Mouse (Mus musculus): ENCODE results near the gene Ankrd50. TPM values are rescaled to one million over a fixed set of nuclear protein-coding genes. Genes with fewer than 3 reads are reported as not detected.
A peak's percentile ranks its signal among the peaks of the same experiment; 100 is the strongest.

The Ankrd50 gene
- 27.4 and 27.5 TPM in 2 replicates for polyA plus RNA-seq (2016; fragmentation: Nextera tagmentation; extraction: Ambion mirVana)

- 0 out of 2 replicates have a peak, but pooled peaks cover 2% of the 10 kb centered on the region for H3K9me3 ChIP-seq
- WGBS, result under 1% methylated on average over 75 of the region's 81 CpGs
Measured at GRCm38 (mm10) chr3:38484191-38485106, at the start of gene Ankrd50. Ankrd50 (minus strand) TSS chr3:38484844.

GRCm38 (mm10) chr3:38534245-38534644 lies 49.6 kb upstream of the Ankrd50 start:
- no peaks in the 10 kb centered on the region for H3K36me3 ChIP-seq
- no peak overlapping the region for H3K4me3 ChIP-seq (replicated peaks)
- no peak for ATAC-seq (ENCODE audit: insufficient number of reproducible peaks, insufficient read depth, low FRiP score, low TSS enrichment, low read depth)
- 89% methylated on average over 6 of the region's 6 CpGs for WGBS
- no peaks in the 10 kb centered on the region for H3K27me3 ChIP-seq
- H3K9me3 ChIP-seq, result peaks cover 7% of the 10 kb centered on the region; the same call in 1 of the 2 replicates
- no peak overlapping the region for H3K27ac ChIP-seq
- H3K9ac ChIP-seq (replicated peaks), result no peak overlapping the region
- no peak overlapping the region for H3K4me2 ChIP-seq
- no peaks in the 10 kb centered on the region for H3K4me1 ChIP-seq (replicated peaks)

More at GRCm38 (mm10) chr3:38484191-38485106, at the start of gene Ankrd50:
- ATAC-seq (ENCODE audit: insufficient number of reproducible peaks, insufficient read depth, low FRiP score, low TSS enrichment, low read depth), result peak; percentile 97
- peak within 1 kb of the TSS; percentile 94 for H3K9ac ChIP-seq (replicated peaks)
- H3K4me1 ChIP-seq (replicated peaks), result peaks cover 36% of the 10 kb centered on the region
- H3K4me3 ChIP-seq (replicated peaks), result peak within 1 kb of the TSS; percentile 88
- H3K4me2 ChIP-seq, result peak within 1 kb of the TSS; percentile 75
- peaks cover 16% of the 10 kb centered on the region for H3K36me3 ChIP-seq
- peak within 1 kb of the TSS; percentile 93 for H3K27ac ChIP-seq
- H3K27me3 ChIP-seq, result no peaks in the 10 kb centered on the region

GRCm38 (mm10) chr3:38520426-38520825 lies 35.8 kb upstream of the Ankrd50 start:
- no peaks in the 10 kb centered on the region for H3K9me3 ChIP-seq
- H3K4me2 ChIP-seq, result no peak overlapping the region
- 81% methylated on average over 2 of the region's 2 CpGs for whole genome bisulfite sequencing
- H3K27me3 ChIP-seq, result no peaks in the 10 kb centered on the region
- no peak overlapping the region for H3K27ac ChIP-seq
- no peak overlapping the region for H3K9ac ChIP-seq (replicated peaks)
- H3K4me1 ChIP-seq (replicated peaks), result no peaks in the 10 kb centered on the region
- no peaks in the 10 kb centered on the region for H3K36me3 ChIP-seq
- ATAC-seq (ENCODE audit: insufficient number of reproducible peaks, insufficient read depth, low FRiP score, low TSS enrichment, low read depth), result no peak
- H3K4me3 ChIP-seq (replicated peaks), result no peak overlapping the region

- Histone ChIP-seq H3K36me3 (no peaks in the 10 kb centered on the region), H3K27ac (no peak overlapping the region), H3K27me3 (no peaks in the 10 kb centered on the region), H3K4me1 (replicated peaks) (no peaks in the 10 kb centered on the region), H3K9me3 (no peaks in the 10 kb centered on the region), H3K4me2 (no peak overlapping the region), H3K9ac (replicated peaks) (no peak overlapping the region), H3K4me3 (replicated peaks) (no peak overlapping the region)
- ATAC-seq (ENCODE audit: insufficient number of reproducible peaks, insufficient read depth, low FRiP score, low TSS enrichment, low read depth), result no peak
- 75% methylated on average over 3 of the region's 3 CpGs for WGBS
Measured at GRCm38 (mm10) chr3:38519971-38520370, 35.3 kb upstream of the Ankrd50 start.

GRCm38 (mm10) chr3:38503606-38504005 lies 19.0 kb upstream of the Ankrd50 start:
- no peak overlapping the region for H3K4me2 ChIP-seq
- H3K9ac ChIP-seq (replicated peaks), result no peak overlapping the region
- H3K9me3 ChIP-seq, result no peaks in the 10 kb centered on the region
- no peaks in the 10 kb centered on the region; the same call in 1 of the 2 replicates for H3K27me3 ChIP-seq
- no peaks in the 10 kb centered on the region for H3K36me3 ChIP-seq
- no peak overlapping the region for H3K27ac ChIP-seq
- ATAC-seq (ENCODE audit: insufficient number of reproducible peaks, insufficient read depth, low FRiP score, low TSS enrichment, low read depth), result no peak
- 69% methylated on average over 4 of the region's 4 CpGs for WGBS
- no peaks in the 10 kb centered on the region for H3K4me1 ChIP-seq (replicated peaks)
- H3K4me3 ChIP-seq (replicated peaks), result no peak overlapping the region

GRCm38 (mm10) chr3:38502156-38502555 lies 17.5 kb upstream of the Ankrd50 start:
- no peak overlapping the region for H3K4me3 ChIP-seq (replicated peaks)
- H3K9me3 ChIP-seq, result no peaks in the 10 kb centered on the region
- no peak for ATAC-seq (ENCODE audit: insufficient number of reproducible peaks, insufficient read depth, low FRiP score, low TSS enrichment, low read depth)
- no peak overlapping the region for H3K27ac ChIP-seq
- no peaks in the 10 kb centered on the region for H3K36me3 ChIP-seq
- no peak overlapping the region for H3K9ac ChIP-seq (replicated peaks)
- H3K4me2 ChIP-seq, result no peak overlapping the region
- H3K27me3 ChIP-seq, result no peaks in the 10 kb centered on the region; the same call in 1 of the 2 replicates
- 47% methylated on average over 5 of the region's 5 CpGs for WGBS
- H3K4me1 ChIP-seq (replicated peaks), result no peaks in the 10 kb centered on the region

- Histone ChIP-seq H3K9ac (replicated peaks) (no peak overlapping the region), H3K4me1 (replicated peaks) (no peaks in the 10 kb centered on the region), H3K4me3 (replicated peaks) (no peak overlapping the region), H3K36me3 (no peaks in the 10 kb centered on the region), H3K27ac (no peak overlapping the region), H3K4me2 (no peak overlapping the region), H3K9me3 (no peaks in the 10 kb centered on the region), H3K27me3 (no peaks in the 10 kb centered on the region; the same call in 1 of the 2 replicates)
- ATAC-seq (ENCODE audit: insufficient number of reproducible peaks, insufficient read depth, low FRiP score, low TSS enrichment, low read depth), result no peak
- 87% methylated on average over 2 of the region's 2 CpGs for WGBS
Measured at GRCm38 (mm10) chr3:38501739-38502138, 17.1 kb upstream of the Ankrd50 start.

GRCm38 (mm10) chr3:38501316-38501715 lies 16.7 kb upstream of the Ankrd50 start:
- H3K4me3 ChIP-seq (replicated peaks), result no peak overlapping the region
- no peak for ATAC-seq (ENCODE audit: insufficient number of reproducible peaks, insufficient read depth, low FRiP score, low TSS enrichment, low read depth)
- H3K36me3 ChIP-seq, result no peaks in the 10 kb centered on the region
- H3K9me3 ChIP-seq, result no peaks in the 10 kb centered on the region
- WGBS, result 65% methylated on average over 5 of the region's 5 CpGs
- H3K27ac ChIP-seq, result no peak overlapping the region
- no peaks in the 10 kb centered on the region; the same call in 1 of the 2 replicates for H3K27me3 ChIP-seq
- no peak overlapping the region for H3K4me2 ChIP-seq
- H3K9ac ChIP-seq (replicated peaks), result no peak overlapping the region
- H3K4me1 ChIP-seq (replicated peaks), result no peaks in the 10 kb centered on the region

GRCm38 (mm10) chr3:38498561-38498960 lies 13.9 kb upstream of the Ankrd50 start:
- Histone ChIP-seq H3K9me3 (no peaks in the 10 kb centered on the region), H3K27ac (no peak overlapping the region), H3K4me3 (replicated peaks) (no peak overlapping the region), H3K4me2 (no peak overlapping the region), H3K9ac (replicated peaks) (no peak overlapping the region), H3K4me1 (replicated peaks) (no peaks in the 10 kb centered on the region), H3K36me3 (no peaks in the 10 kb centered on the region), H3K27me3 (no peaks in the 10 kb centered on the region; the same call in 1 of the 2 replicates)
- WGBS, result 91% methylated on average over 3 of the region's 3 CpGs
- ATAC-seq (ENCODE audit: insufficient number of reproducible peaks, insufficient read depth, low FRiP score, low TSS enrichment, low read depth), result no peak

GRCm38 (mm10) chr3:38496795-38497385 lies 12.2 kb upstream of the Ankrd50 start:
- Histone ChIP-seq H3K27ac (no peak overlapping the region), H3K4me2 (no peak overlapping the region), H3K9me3 (no peaks in the 10 kb centered on the region), H3K4me3 (replicated peaks) (no peak overlapping the region), H3K27me3 (no peaks in the 10 kb centered on the region; the same call in 1 of the 2 replicates), H3K4me1 (replicated peaks) (no peaks in the 10 kb centered on the region), H3K36me3 (no peaks in the 10 kb centered on the region), H3K9ac (replicated peaks) (no peak overlapping the region)
- no peak for ATAC-seq (ENCODE audit: insufficient number of reproducible peaks, insufficient read depth, low FRiP score, low TSS enrichment, low read depth)
- 81% methylated on average over 3 of the region's 3 CpGs for WGBS

- Histone ChIP-seq H3K9ac (replicated peaks) (no peak overlapping the region), H3K4me3 (replicated peaks) (no peak overlapping the region), H3K27ac (no peak overlapping the region), H3K4me2 (no peak overlapping the region), H3K36me3 (no peaks in the 10 kb centered on the region), H3K9me3 (no peaks in the 10 kb centered on the region), H3K4me1 (replicated peaks) (no peaks in the 10 kb centered on the region), H3K27me3 (no peaks in the 10 kb centered on the region)
- 71% methylated on average over 3 of the region's 3 CpGs for WGBS
- no peak for ATAC-seq (ENCODE audit: insufficient number of reproducible peaks, insufficient read depth, low FRiP score, low TSS enrichment, low read depth)
Measured at GRCm38 (mm10) chr3:38491702-38492101, 7.1 kb upstream of the Ankrd50 start.

Data from limb, embryonic 12.5 days (tissue).